Mouse (Mus musculus): ENCODE measurements at regions not wholly inside any gene's neighbourhood (a gene's known extent, or its start where the extent isn't known, plus 50 kb on each side); places are given as distances from the start of the nearest gene placed in this dataset.
"Not testable (repeated sequence)": the region's sequence is repeated elsewhere in the genome, so short reads cannot be mapped to it uniquely, and the experiment has no call there.

DNA sequence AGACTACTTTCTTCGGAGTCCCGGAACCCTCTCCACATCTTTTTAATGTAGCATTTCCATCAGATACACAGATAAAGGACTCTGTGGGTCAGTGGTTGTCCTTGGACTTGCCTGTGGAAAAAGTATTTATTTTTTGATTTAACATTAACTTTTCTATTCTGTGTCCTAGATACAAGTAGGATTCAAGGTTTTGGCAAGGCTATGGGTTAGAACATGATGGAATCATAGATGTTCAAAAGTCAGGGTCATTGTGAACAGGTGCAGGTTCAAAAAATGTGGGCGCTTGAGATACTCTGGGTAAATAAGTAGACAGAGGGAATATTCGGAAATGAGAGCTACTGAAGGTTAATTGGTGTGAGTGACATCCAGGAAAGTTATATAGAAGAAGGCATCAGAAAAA, 347.7 kb downstream of the Cypt12 start:
- no peak for DNase-seq

GRCm38 (mm10) chr3:18298699-18299098, 350.5 kb downstream of the Cypt12 start:
- DNase-seq = no peak

- no peak for DNase-seq
Observed at GRCm38 (mm10) chr3:18299502-18299901, 351.3 kb downstream of the Cypt12 start.

DNA sequence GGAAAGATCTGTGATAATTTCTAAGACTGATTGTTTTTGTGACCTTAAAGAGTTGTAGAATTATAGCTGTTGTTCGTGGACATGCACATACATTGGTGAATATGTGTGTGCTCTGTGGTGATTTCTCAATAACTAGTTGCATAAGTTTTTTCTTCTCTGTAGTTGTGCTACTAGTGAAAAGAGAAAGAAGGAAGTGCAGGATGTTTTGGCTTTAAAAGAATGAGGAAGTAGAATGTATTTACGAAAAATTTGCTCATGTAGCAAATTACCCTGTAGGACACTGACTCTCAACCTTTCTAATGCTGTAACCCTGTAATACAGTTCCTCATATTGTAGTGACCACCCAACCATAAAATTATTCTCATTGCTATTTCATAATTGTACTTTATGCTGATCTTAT, 371.2 kb downstream of the Cypt12 start:
- no peak for DNase-seq

DNA sequence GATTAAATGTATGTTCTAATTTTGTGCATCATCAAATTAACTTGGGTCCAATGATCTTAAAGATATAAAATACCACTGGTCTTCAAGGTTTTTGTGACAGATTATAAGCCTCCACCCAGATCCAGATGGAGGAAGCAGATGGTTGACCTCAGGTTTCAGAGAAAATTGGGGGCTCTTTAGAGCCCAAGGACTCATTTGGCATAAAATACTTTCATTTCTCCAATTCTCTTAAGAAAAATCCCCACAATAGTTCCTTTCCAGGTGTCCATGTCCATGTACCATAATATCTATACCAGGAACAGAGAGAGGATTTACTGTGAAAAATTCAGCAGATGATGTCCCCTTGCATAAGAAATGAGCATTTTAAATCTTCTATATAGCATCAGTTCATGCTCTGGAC, 385.0 kb downstream of the Cypt12 start:
- DNase-seq = no peak

GRCm38 (mm10) chr3:18339189-18339588, 391.0 kb downstream of the Cypt12 start:
- DNase-seq = peak in 1 of 2 experiments; percentile 1

DNA sequence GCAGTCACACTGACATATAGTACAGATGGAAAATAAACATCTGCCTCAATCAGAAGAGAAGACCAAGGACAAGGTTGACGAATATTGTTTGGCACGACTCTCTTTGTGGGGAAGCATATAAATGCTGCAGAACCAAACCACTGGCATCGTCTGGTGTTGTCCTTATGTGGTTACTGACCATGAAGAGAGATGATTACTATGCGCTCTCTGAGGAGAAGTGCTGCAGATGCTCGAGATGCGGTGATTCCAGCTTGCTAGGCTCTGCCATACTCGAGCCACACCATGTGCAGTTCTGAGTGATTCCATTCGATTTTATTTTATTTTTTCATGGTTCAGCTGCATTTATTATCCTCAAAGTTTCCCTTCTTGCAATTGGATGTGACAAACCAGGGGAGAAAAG, 393.5 kb downstream of the Cypt12 start:
- DNase-seq = no peak

DNA sequence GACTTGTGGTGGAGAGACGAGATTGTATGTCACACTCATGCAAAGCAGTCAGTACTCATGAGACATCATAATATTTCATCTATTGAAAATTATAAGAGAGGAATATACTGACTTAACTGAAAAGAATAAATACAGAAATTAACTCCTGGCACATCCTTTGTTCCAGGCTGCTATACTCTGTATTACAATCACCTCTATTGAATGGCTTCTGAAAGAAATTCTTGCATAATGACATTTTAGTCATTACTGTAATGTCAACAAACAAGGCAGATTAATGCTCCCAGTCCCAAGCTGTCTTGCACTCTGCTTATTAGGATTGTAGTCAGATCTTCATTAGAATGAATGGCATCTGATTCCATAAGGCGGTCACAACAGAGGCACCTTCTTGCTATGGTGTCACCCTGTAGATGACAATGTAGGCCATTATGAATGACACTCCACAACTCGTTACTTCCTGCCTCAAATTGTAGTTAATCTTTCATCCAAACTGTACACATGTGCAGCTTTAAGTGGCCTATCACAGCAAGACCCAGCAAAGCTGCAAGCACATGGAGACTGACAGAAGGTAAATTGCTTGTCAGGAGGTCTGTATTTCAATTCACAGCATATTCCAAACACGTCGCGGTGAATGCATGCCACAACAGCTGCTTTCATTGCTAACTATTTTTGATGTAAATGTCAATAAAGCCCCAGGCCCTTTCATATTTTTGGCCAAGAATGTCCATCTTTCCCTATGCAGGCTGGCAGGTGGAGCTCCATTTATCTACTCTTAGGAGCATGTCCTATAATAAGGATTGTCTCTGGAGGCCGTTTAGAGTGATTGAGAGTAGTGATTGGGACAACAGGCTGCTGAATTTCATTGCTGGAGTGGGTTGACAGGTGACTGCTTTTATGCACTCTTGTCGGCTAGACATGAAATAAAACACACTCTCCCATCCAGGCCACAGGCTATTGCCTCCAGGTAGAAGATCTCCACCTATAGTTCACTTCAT, 430.1 kb downstream of the Cypt12 start:
- no peak for DNase-seq

- DNase-seq = peak in 1 of 2 experiments; percentile 21
Observed at GRCm38 (mm10) chr3:18421886-18422575, 473.8 kb downstream of the Cypt12 start.

GRCm38 (mm10) chr3:18428908-18429307, 480.7 kb downstream of the Cypt12 start:
- DNase-seq = no peak

GRCm38 (mm10) chr3:18438845-18439244, 490.6 kb downstream of the Cypt12 start:
- DNase-seq = no peak

- peak in 1 of 2 experiments; percentile 2 for DNase-seq
Observed at GRCm38 (mm10) chr3:18452197-18452933, 504.2 kb downstream of the Cypt12 start.

DNA sequence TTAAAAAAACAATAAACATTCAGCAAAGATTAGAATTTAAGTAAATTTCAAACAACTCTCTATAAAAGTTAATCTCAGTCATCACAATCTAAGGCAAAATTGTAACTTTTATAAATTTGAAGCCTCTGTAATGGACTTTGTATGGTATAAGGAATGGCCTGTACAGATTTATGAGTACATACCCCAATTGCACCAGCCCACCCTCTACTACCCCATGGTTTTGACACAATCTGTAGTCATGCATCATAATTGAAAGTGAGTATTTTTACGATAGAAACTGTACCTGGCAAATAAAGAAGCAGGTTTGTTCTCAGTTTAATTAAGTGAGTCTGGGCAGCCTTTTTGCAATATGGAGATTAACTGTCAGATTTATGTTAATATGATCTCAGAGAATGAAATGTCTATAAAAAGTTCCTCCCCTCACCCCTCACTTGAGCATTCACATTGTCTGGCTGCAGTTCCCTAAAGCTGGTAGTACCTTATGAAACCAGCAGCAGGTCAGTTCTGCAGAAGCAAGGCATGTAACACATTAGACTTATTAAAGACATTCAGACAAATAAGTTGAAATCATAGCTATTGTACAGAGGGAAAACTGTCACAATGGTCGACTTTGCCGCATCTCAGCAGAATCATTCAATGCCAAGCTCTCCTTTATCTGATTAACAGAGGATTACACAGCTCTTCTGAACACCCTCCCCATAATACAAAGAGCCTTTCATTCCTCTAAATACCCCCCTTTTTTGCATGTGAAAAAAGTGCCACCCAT, 505.2 kb downstream of the Cypt12 start:
- DNase-seq = no peak

GRCm38 (mm10) chr3:18453986-18454291, 505.7 kb downstream of the Cypt12 start:
- no peak for DNase-seq

DNA sequence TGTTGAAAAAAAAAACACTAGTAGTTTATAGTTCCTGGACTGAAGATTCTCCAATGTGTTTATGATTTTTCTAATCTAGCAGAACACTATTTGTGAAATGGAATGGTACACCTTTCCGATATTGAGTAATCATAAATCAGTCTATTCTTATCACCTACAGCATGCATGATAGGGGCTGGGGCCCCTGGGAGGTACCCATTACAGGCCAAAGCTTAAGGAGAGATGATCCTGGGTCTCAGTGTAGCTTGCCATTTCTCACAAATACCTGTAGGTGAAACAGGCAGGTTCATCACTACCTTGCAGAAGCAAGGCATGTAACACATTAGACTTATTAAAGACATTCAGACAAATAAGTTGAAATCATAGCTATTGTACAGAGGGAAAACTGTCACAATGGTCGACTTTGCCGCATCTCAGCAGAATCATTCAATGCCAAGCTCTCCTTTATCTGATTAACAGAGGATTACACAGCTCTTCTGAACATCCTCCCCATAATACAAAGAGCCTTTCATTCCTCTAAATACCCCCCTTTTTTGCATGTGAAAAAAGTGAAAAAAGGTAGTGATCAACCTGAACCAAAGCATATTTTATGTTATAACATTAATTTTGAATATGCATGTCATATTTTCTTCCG, 506.5 kb downstream of the Cypt12 start:
- not testable (repeated sequence) for DNase-seq

DNA sequence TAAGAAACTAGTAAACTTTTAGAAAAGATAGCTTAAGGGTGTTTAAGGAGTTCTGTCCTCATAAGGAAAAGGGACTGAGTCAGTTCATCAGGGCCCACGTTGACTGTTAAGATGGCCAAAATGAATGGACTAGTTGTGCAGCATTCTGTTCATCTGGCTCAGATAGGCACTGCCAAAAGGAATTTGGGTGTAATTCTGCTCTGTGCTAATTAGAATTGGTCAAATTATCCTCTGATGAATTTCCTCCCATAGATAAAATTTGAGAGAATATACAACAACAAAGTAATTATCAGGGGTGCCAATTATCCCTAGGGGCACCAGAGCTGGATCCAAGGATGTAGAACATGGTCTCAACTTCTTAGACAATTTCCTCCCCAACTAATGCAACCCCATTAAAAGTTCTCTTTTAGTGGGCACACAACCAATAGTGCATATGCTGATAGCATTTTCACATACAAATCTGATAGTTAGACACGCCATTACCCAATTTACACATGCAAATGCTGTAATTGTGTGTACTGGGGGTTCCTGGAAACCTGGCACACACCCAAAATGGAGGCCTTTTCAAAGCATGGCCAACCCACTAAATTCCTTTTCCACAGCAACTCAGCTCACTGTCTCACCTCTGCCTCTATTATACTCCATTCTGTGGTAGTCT, 508.0 kb downstream of the Cypt12 start:
- DNase-seq = no peak

DNA sequence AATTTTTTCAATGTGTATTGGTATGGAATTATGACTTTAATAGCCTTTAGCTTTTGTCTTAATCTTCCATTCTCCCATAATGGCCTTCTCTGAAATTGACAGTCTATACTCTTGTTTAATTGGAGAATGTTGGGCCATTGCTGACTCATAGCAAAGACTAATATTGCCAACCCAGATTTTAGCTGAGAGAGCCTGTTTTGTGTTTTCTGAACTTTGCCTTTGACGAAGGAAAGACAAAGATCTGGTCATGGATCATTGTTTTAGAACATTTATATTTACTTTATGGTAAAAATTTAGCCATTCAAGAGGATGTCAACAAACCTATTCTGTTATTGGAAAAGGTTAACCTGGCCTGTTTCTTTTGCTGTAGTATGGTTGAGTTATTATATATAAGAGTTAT, 512.1 kb downstream of the Cypt12 start:
- no peak for DNase-seq

DNA sequence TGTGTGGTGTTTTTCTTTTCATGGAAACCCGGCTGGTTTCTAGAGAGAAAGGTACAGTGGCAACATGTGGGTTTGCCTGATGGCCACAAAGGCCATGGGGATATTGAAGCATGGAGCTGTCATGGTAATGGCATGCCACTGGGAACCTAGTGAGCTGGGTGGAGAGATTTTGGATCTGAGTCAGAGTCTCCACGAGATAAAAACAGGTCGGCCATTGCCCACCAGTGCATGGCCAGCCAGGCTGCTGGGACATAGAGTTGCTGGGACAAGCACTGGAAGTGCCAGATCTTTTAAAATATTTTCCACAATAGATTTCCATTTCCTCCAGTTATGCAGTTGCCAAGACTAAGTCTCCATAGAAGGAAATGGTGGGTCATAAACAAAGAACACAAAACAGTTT, 523.6 kb downstream of the Cypt12 start:
- DNase-seq = peak; percentile 5 to 6

- DNase-seq = no peak
Observed at GRCm38 (mm10) chr3:18479557-18479956, 531.3 kb downstream of the Cypt12 start.

DNA sequence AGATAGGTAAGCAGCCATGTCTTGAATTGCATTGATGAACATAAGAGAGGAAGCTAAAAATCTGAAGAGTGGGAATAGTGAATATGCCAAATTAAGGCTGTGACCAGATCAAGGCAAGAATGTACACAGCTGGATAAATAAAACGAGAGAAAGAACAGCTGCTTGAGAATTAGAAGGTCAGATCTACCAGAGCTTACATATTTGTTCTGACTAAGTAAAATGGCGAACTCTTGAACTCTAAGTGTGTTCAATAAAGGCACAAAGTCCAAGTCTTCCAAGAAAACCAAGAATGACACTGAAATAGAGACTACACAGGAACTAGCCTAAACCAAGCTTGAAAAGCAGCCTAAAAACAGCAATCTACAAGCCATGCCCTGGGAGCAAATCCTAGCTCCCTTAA, 533.8 kb downstream of the Cypt12 start:
- peak in 1 of 2 experiments; percentile 0 for DNase-seq

DNA sequence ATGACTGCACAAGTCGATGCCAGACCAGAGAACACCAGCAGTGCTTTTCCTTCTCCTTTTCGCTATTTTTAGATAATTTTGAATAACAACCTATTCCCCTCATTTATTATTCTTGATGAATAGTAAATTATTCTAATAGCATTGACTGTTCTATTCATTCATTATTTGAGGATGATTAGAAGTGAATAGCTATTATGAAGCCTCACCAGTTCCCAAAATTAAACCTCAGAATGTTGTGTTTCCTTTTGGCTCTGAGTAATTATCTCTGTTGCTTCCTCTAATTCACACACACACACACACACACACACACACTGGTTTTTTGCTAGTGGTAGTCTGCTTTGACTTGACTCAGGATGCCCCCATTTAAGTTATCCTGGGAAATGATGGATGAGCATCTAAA, 540.7 kb downstream of the Cypt12 start:
- no peak for DNase-seq

DNA sequence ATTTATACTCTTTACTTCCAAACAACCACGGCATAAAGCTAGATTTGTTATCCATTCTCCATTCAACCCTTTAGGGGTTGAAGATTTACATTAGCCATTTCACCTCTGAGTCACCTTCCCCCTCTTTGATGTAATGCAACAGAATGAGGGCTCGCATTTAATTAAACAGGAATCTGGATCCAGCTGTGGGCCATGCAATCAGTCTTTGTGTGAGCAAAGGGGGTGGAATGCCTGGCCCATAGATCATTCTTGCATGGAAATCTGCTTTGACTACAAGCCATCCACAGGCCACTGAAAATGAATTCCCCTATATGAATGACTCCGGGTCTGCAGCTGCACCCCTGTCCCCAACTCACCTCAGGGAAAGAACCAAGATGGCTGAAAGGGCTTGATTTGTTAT, 574.4 kb downstream of the Cypt12 start:
- DNase-seq = no peak

All from lung, adult 18-20 months (tissue).